ENCODE assay signal across 8 mouse cellular contexts in genomic region chr6:22421551-22421950, GRCm38 (mm10).
"Had no signal": no experiment of that assay in that cellular context is flagged by ENCODE, and none has a peak within 500 bp of the region (broad histone marks: within the 10 kb centered on the region; RNA-seq: fewer than 3 reads in every experiment).

No protein-coding gene starts in this region.

- DNase-seq: lung, adult 2 months; lung, postnatal 14 days; lung, postnatal 36 days; midbrain, embryonic 14.5 days; right cerebral cortex, postnatal 14 days; thymus, adult 2 months; thymus, postnatal 25 days; thymus, postnatal 4 days had no signal
